Mouse (Mus musculus) thymus, postnatal 14 days (tissue): ENCODE results near the gene Unc80.

ENCODE experiments used
- DNase-seq: peaks from one replicate; pipeline ENCODE4 v3.0.0; 2021

Unc80 gene

GRCm38 (mm10) chr1:66467821-66468703 lies at the start of gene Unc80:
TSS of gene Unc80 (plus strand) at chr1:66468367.
- DNase-seq, result peak; percentile 10

GRCm38 (mm10) chr1:66426073-66426472 lies 42.1 kb upstream of the Unc80 start:
- DNase-seq, result no peak

GRCm38 (mm10) chr1:66430962-66431361 lies 37.2 kb upstream of the Unc80 start:
- DNase-seq, result no peak

- no peak for DNase-seq
Observed at GRCm38 (mm10) chr1:66431472-66431871, 36.7 kb upstream of the Unc80 start.

- no peak for DNase-seq
Observed at GRCm38 (mm10) chr1:66438069-66438468, 30.1 kb upstream of the Unc80 start.

- DNase-seq, result no peak
Observed at GRCm38 (mm10) chr1:66442922-66443321, 25.2 kb upstream of the Unc80 start.

- no peak for DNase-seq
Observed at GRCm38 (mm10) chr1:66449471-66449870, 18.7 kb upstream of the Unc80 start.

GRCm38 (mm10) chr1:66456580-66456979 lies 11.6 kb upstream of the Unc80 start:
- no peak for DNase-seq

- DNase-seq, result no peak
Observed at GRCm38 (mm10) chr1:66457747-66458146, 10.4 kb upstream of the Unc80 start.

- DNase-seq, result no peak
Observed at GRCm38 (mm10) chr1:66459394-66459793, 8.8 kb upstream of the Unc80 start.

- no peak for DNase-seq
Observed at GRCm38 (mm10) chr1:66460850-66461249, 7.3 kb upstream of the Unc80 start.

GRCm38 (mm10) chr1:66468704-66469020 lies 495 bp downstream of the Unc80 start:
- no peak for DNase-seq

GRCm38 (mm10) chr1:66482751-66483150 lies 14.6 kb downstream of the Unc80 start:
- no peak for DNase-seq

GRCm38 (mm10) chr1:66493064-66493463 lies 24.9 kb downstream of the Unc80 start:
- no peak for DNase-seq

- DNase-seq, result no peak
Observed at GRCm38 (mm10) chr1:66495310-66496012, 27.3 kb downstream of the Unc80 start.

- no peak for DNase-seq
Observed at GRCm38 (mm10) chr1:66550812-66551211, 82.6 kb downstream of the Unc80 start.

- DNase-seq, result peak; percentile 5
Observed at GRCm38 (mm10) chr1:66552396-66552966, 84.3 kb downstream of the Unc80 start.

- no peak for DNase-seq
Observed at GRCm38 (mm10) chr1:66561636-66562270, 93.6 kb downstream of the Unc80 start.

GRCm38 (mm10) chr1:66562332-66562731 lies 94.2 kb downstream of the Unc80 start:
- no peak for DNase-seq

- DNase-seq, result no peak
Observed at GRCm38 (mm10) chr1:66569736-66570135, 101.6 kb downstream of the Unc80 start.

- no peak for DNase-seq
Observed at GRCm38 (mm10) chr1:66597163-66597788, 129.1 kb downstream of the Unc80 start.

- no peak for DNase-seq
Observed at GRCm38 (mm10) chr1:66608304-66608703, 140.1 kb downstream of the Unc80 start.

GRCm38 (mm10) chr1:66617188-66617587 lies 149.0 kb downstream of the Unc80 start:
- DNase-seq, result no peak
